Mouse (Mus musculus): ENCODE measurements at regions not wholly inside any gene's neighbourhood (a gene's known extent, or its start where the extent isn't known, plus 50 kb on each side); places are given as distances from the start of the nearest gene placed in this dataset.

GRCm38 (mm10) chr16:77268926-77269325, 255.4 kb downstream of the Usp25 start:
- no peak for DNase-seq (ENCODE audit: low spot score)
- intact Hi-C loops (cut with DNase I), result no loop called here

- no peak for DNase-seq (ENCODE audit: low spot score)
- intact Hi-C loops (cut with DNase I), result no loop called here
Measured at GRCm38 (mm10) chr16:77267679-77268078, 254.2 kb downstream of the Usp25 start.

- DNase-seq (ENCODE audit: low spot score), result no peak
- intact Hi-C loops (cut with DNase I), result loop anchor here (1.0 to 2.0 kb wide), 2 partner anchors 190 to 904 kb away; no protein-coding TSS in a partner anchor
Measured at GRCm38 (mm10) chr16:77252349-77252748, 238.8 kb downstream of the Usp25 start.

- intact Hi-C loops (cut with DNase I), result no loop called here
- DNase-seq (ENCODE audit: low spot score), result no peak
Measured at GRCm38 (mm10) chr16:77251422-77251821, 237.9 kb downstream of the Usp25 start.

- intact Hi-C loops (cut with DNase I), result no loop called here
- DNase-seq (ENCODE audit: low spot score), result no peak
Measured at GRCm38 (mm10) chr16:77240876-77241275, 227.4 kb downstream of the Usp25 start.

GRCm38 (mm10) chr16:77239176-77239790, 225.8 kb downstream of the Usp25 start:
- intact Hi-C loops (cut with DNase I), result no loop called here
- DNase-seq (ENCODE audit: low spot score), result no peak

- DNase-seq (ENCODE audit: low spot score), result no peak
- intact Hi-C loops (cut with DNase I), result no loop called here
Measured at GRCm38 (mm10) chr16:77238358-77239175, 225.1 kb downstream of the Usp25 start.

GRCm38 (mm10) chr16:77237631-77238357, 224.3 kb downstream of the Usp25 start:
- DNase-seq (ENCODE audit: low spot score), result no peak
- intact Hi-C loops (cut with DNase I), result no loop called here

GRCm38 (mm10) chr16:77237272-77237603, 223.7 kb downstream of the Usp25 start:
- DNase-seq (ENCODE audit: low spot score), result no peak
- intact Hi-C loops (cut with DNase I), result no loop called here

- intact Hi-C loops (cut with DNase I), result no loop called here
- no peak for DNase-seq (ENCODE audit: low spot score)
Measured at GRCm38 (mm10) chr16:77236509-77237271, 223.2 kb downstream of the Usp25 start.

GRCm38 (mm10) chr16:77236021-77236420, 222.5 kb downstream of the Usp25 start:
- intact Hi-C loops (cut with DNase I), result no loop called here
- DNase-seq (ENCODE audit: low spot score), result no peak

GRCm38 (mm10) chr16:77235449-77235848, 221.9 kb downstream of the Usp25 start:
- no peak for DNase-seq (ENCODE audit: low spot score)
- intact Hi-C loops (cut with DNase I), result no loop called here
